Mouse (Mus musculus) lung, embryonic 14.5 days (tissue): ENCODE results near the gene Adprhl1. TPM values are rescaled to one million over a fixed set of nuclear protein-coding genes. Genes with fewer than 3 reads are reported as not detected.

Experiments used
- ATAC-seq: fragments of 200-750 bp; cut with Nextera tagmentation; 2 replicates; pipeline ENCODE4 v1.8.0; 2017; ENCODE audit warnings: mild to moderate bottlenecking, moderate TSS enrichment, moderate library complexity; ENCODE audit not compliant: insufficient read depth
- DNase-seq: peaks from one replicate; pipeline ENCODE4 v3.0.0-alpha.2; 2015
- H3K27ac ChIP-seq: fragments of 300-500 bp; sonication (generic); 2 replicates; pipeline ENCODE4 v1.5.1; 2014; ENCODE audit warnings: low read depth, mild to moderate bottlenecking, moderate library complexity
- H3K27me3 ChIP-seq: fragments of 300-500 bp; sonication (generic); 2 replicates; pipeline ENCODE4 v1.6.1; 2014; ENCODE audit warnings: low read length, control low read depth; ENCODE audit not compliant: insufficient read depth
- H3K36me3 ChIP-seq: fragments of 300-500 bp; sonication (generic); 2 replicates; pipeline ENCODE4 v1.6.1; 2014; ENCODE audit warnings: control low read depth; ENCODE audit not compliant: insufficient read depth
- H3K4me1 ChIP-seq: fragments of 300-500 bp; sonication (generic); 2 replicates; pipeline ENCODE4 v1.6.1; 2014; ENCODE audit warnings: antibody characterized with exemption, control low read depth; ENCODE audit not compliant: insufficient read depth
- H3K4me2 ChIP-seq: fragments of 300-500 bp; sonication (generic); 2 replicates; pipeline ENCODE4 v1.6.1; 2014; ENCODE audit warnings: mild to moderate bottlenecking
- H3K4me3 ChIP-seq: fragments of 300-500 bp; sonication (generic); 2 replicates; pipeline ENCODE4 v1.5.1; 2014; ENCODE audit warnings: low read depth, low read length
- H3K9ac ChIP-seq: fragments of 300-500 bp; sonication (generic); 2 replicates; pipeline ENCODE4 v1.6.1; 2014
- H3K9me3 ChIP-seq: fragments of 300-500 bp; sonication (generic); 2 replicates; pipeline ENCODE4 v1.6.1; 2016; ENCODE audit warnings: low read depth, low read length, control low read depth
- CTCF ChIP-seq: IDR thresholded peaks from 2 replicates; pipeline ENCODE4 v1.5.1; 2016; ENCODE audit warnings: antibody characterized with exemption, low read depth
- WGBS: fragments of 180-500 bp; shearing (Covaris S2); extraction: QIAGEN DNeasy Blood & Tissue Kit; methylation state at CpG from one replicate; pipeline ENCODE4 v1.1.7; 2014; 5-methylcytosine and 5-hydroxymethylcytosine counted together
- polyA plus RNA-seq: library from polyadenylated mRNA; unstranded; fragments of >200 nt; fragmentation: Nextera tagmentation; extraction: Ambion mirVana; gene quantifications from 2 replicates; pipeline ENCODE4 v1.2.1, GENCODE M21; 2014

Gene Adprhl1
- polyA plus RNA-seq, 1 experiment from 2014 or later = not detected

- Histone ChIP-seq H3K27ac (no peak overlapping the region), H3K9ac (no peak overlapping the region), H3K4me1 (no peaks in the 10 kb centered on the region), H3K9me3 (no peaks in the 10 kb centered on the region), H3K27me3 (no peaks in the 10 kb centered on the region), H3K4me2 (no peak overlapping the region), H3K36me3 (no peaks in the 10 kb centered on the region), H3K4me3 (no peak overlapping the region)
- ATAC-seq (no peak), DNase-seq (no peak)
- no peak for TF ChIP-seq CTCF
- WGBS = 74% methylated on average over 4 of the region's 4 CpGs
Observed at GRCm38 (mm10) chr8:13230471-13230870, 23.5 kb downstream of the Adprhl1 start.

DNA sequence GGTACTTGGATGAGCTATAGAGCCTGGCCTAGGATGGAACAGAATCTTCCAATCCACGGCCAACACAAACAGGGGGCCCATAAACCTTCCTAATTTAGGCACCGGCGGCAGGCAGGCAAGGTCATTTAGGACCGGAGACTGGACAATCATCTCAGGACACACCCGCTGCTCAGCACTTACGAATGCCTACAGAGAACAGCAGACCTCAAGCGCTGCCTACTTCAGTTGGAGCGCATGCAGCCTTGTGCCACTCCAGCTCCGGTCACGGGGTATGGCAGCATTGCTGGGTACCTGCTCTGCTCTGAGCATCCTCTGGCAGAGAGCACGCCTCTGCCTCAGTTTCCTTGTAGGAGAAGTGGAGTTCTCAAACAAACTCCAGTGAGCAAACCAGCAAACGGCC is 24.2 kb downstream of the Adprhl1 start:
- Histone ChIP-seq H3K4me1 (no peaks in the 10 kb centered on the region), H3K36me3 (no peaks in the 10 kb centered on the region), H3K4me3 (no peak overlapping the region), H3K27ac (no peak overlapping the region), H3K4me2 (no peak overlapping the region), H3K9me3 (no peaks in the 10 kb centered on the region), H3K9ac (no peak overlapping the region), H3K27me3 (no peaks in the 10 kb centered on the region)
- DNase-seq = no peak
- ATAC-seq = no peak
- WGBS = 80% methylated on average over 12 of the region's 12 CpGs
- no peak for TF ChIP-seq CTCF

- no peaks in the 10 kb centered on the region for H3K9me3 ChIP-seq
- H3K4me2 ChIP-seq = no peak overlapping the region
- H3K27ac ChIP-seq = no peak overlapping the region
- no peak overlapping the region for H3K9ac ChIP-seq
- H3K4me3 ChIP-seq = no peak overlapping the region
- H3K36me3 ChIP-seq = no peaks in the 10 kb centered on the region
- WGBS = 44% methylated on average over 9 of the region's 9 CpGs
- no peaks in the 10 kb centered on the region for H3K4me1 ChIP-seq
- TF ChIP-seq CTCF = no peak
- DNase-seq = no peak
- ATAC-seq = no peak
- no peaks in the 10 kb centered on the region for H3K27me3 ChIP-seq
Observed at GRCm38 (mm10) chr8:13228923-13229610, 24.9 kb downstream of the Adprhl1 start.

DNA sequence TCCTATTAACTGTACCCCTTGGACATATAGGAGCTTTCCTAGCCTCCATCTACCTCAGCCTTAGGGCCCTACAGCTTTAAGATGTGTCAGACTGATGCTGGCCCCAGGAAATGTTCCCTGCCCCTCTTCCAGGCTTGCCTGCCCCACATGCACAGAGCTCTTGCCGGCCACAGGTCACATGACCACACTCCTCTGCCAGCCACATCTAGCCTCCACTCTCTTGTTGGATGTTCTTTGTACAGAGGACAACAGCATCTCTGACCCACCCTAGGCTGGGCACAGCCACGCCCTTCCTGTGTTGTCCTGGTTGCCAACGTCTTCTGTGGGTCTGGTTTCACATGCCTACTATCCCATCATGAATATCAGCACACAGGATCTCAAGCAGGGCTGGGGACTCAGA is 26.8 kb downstream of the Adprhl1 start:
- H3K9me3 ChIP-seq = no peaks in the 10 kb centered on the region
- no peak overlapping the region for H3K27ac ChIP-seq
- DNase-seq = no peak
- no peaks in the 10 kb centered on the region for H3K4me1 ChIP-seq
- H3K27me3 ChIP-seq = no peaks in the 10 kb centered on the region
- no peak overlapping the region for H3K4me3 ChIP-seq
- no peak overlapping the region for H3K4me2 ChIP-seq
- no peak for TF ChIP-seq CTCF
- H3K36me3 ChIP-seq = no peaks in the 10 kb centered on the region
- 48% methylated on average over 3 of the region's 3 CpGs for WGBS
- ATAC-seq = no peak
- no peak overlapping the region for H3K9ac ChIP-seq

DNA sequence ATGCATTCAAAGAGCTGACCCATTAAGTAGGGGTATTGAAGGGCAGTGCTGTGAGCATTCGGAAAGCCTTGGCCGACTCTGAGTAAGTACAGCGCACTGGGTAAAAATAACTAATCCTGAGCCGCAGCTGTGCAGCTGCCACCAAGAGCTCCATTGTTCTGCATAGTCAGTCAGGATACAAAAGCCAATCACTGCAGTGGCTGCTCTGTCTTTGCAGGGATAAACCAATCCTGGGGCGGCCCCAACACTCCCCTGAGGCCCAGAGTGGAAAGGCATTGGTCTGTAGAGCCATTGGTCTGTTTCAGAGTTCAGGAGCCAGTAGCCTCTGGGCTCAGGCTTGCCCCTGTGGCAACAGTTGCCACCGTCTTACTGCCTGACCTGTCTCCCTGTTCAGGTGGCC is 27.7 kb downstream of the Adprhl1 start:
- Histone ChIP-seq H3K27ac (no peak overlapping the region), H3K36me3 (no peaks in the 10 kb centered on the region), H3K4me3 (no peak overlapping the region), H3K27me3 (no peaks in the 10 kb centered on the region), H3K9me3 (no peaks in the 10 kb centered on the region), H3K9ac (no peak overlapping the region), H3K4me1 (no peaks in the 10 kb centered on the region), H3K4me2 (no peak overlapping the region)
- ATAC-seq (no peak), DNase-seq (no peak)
- WGBS = 74% methylated on average over 6 of the region's 6 CpGs
- no peak for TF ChIP-seq CTCF

GRCm38 (mm10) chr8:13224426-13224825 is 29.5 kb downstream of the Adprhl1 start:
- no peak for ATAC-seq
- 78% methylated on average over 9 of the region's 9 CpGs for WGBS
- no peak for TF ChIP-seq CTCF

GRCm38 (mm10) chr8:13218441-13218840 is 35.5 kb downstream of the Adprhl1 start:
- ATAC-seq = no peak
- Histone ChIP-seq H3K36me3 (no peaks in the 10 kb centered on the region), H3K9ac (no peak overlapping the region), H3K4me2 (no peak overlapping the region), H3K9me3 (no peaks in the 10 kb centered on the region), H3K4me1 (peaks cover 3% of the 10 kb centered on the region), H3K4me3 (no peak overlapping the region), H3K27me3 (no peaks in the 10 kb centered on the region), H3K27ac (no peak overlapping the region)
- TF ChIP-seq CTCF = no peak
- no peak for DNase-seq
- 72% methylated on average over 4 of the region's 4 CpGs for WGBS

More at GRCm38 (mm10) chr8:13224426-13224825, 29.5 kb downstream of the Adprhl1 start:
- H3K4me2 ChIP-seq = no peak overlapping the region
- no peaks in the 10 kb centered on the region for H3K36me3 ChIP-seq
- no peaks in the 10 kb centered on the region; the same call in 1 of the 2 replicates for H3K4me1 ChIP-seq
- H3K4me3 ChIP-seq = no peak overlapping the region
- DNase-seq = no peak
- H3K9ac ChIP-seq = no peak overlapping the region
- H3K27ac ChIP-seq = no peak overlapping the region
- no peaks in the 10 kb centered on the region for H3K9me3 ChIP-seq
- H3K27me3 ChIP-seq = no peaks in the 10 kb centered on the region
